Mouse (Mus musculus): ENCODE results near the gene Olfr153.

- no peak for TF ChIP-seq POLR2A (IDR thresholded peaks at IDR 0.05; ENCODE audit: extremely low read depth, insufficient read depth, low read length)
- TF ChIP-seq CTCF (IDR thresholded peaks at IDR 0.05; ENCODE audit: low read depth, low read length), result no peak
These were observed 49.3 kb upstream of the Olfr153 start for GRCm38 (mm10) chr2:87482276-87482675.
